Mouse (Mus musculus) E14TG2a.4 (cell line): ENCODE measurements around the gene Ifnl2.

Experiments
- CTCF ChIP-seq: conservative IDR thresholded peaks from 2 replicates; pipeline ENCODE4 v1.5.1; 2014; ENCODE audit warnings: low read length
- NANOG ChIP-seq: IDR thresholded peaks from 2 replicates; pipeline ENCODE4 v1.6.1; 2014; ENCODE audit warnings: borderline replicate concordance, low read length, mixed read lengths
- POU5F1 ChIP-seq: IDR thresholded peaks from 2 replicates; pipeline ENCODE4 v1.6.1; 2014; ENCODE audit warnings: low read length, borderline replicate concordance

DNA sequence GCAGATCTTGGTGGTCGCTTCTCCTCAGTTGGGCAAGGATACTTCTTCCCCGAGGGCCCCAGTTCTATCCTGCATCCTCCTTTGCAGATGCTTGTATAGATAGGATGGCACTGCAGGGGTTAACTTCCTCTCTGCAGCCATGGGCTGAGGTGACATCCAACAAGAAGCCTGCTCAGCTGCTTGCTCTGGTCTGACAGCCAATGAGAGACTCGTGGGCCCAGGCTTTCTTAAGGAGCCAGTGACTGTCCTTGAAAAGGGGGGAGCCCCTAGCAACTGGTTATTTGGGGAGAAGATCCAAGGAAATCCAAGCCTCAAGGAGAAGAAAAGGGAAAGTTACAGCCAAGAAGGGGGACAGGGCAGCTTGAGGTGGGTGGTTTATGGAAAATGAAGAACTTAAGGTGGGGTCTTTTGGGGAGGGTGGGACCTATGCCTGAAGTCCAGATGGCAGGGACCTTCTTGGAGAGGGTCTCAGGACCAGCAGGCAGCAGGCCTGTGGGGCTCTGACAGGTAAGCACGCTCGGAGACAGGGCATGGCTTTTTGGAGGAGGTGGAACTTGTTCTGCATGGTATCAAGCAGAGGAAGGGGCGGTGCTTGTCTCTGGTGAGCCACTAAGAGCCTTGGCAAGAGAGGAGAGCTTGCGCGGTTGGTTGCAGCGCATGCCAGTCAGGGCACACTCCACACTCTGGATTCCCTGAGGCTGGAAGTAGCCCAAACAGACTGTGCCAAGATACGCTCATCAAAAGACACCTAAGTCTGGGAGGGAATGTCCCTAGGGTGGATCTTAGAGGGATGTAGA, 45.6 kb downstream of the Ifnl2 start:
- TF ChIP-seq CTCF = no peak
- no peak for TF ChIP-seq POU5F1
- no peak for TF ChIP-seq NANOG
